Mouse (Mus musculus) MEL (cell line): ENCODE measurements around the gene Synrg.
A peak's percentile ranks its signal among the peaks of the same experiment; 100 is the strongest.

Experiments
- CTCF ChIP-seq, 3 experiments: IDR thresholded peaks in 2 of 3; conservative IDR thresholded peaks in 1 of 3; 2 replicates each; pipeline ENCODE4 v1.5.1; 2011 to 2012; ENCODE audit warnings: low read length in 3 of 3, low read depth in 2 of 3, mild to moderate bottlenecking in 2 of 3, improper control_type of control experiment in 1 of 3, inconsistent platforms in 1 of 3, mixed read lengths in 1 of 3, moderate library complexity in 1 of 3; ENCODE audit not compliant: control insufficient read depth in 1 of 3, insufficient read depth in 1 of 3, poor library complexity in 1 of 3, severe bottlenecking in 1 of 3
- MAX ChIP-seq: IDR thresholded peaks from 2 replicates; pipeline ENCODE4 v1.6.1; 2011; ENCODE audit warnings: low read length, improper control_type of control experiment
- NELFE ChIP-seq: IDR thresholded peaks from 2 replicates; pipeline ENCODE4 v1.6.1; 2011; ENCODE audit warnings: low read depth, low read length, improper control_type of control experiment
- TBP ChIP-seq: IDR thresholded peaks from 2 replicates; pipeline ENCODE4 v1.8.0; 2011; ENCODE audit warnings: low read depth, low read length, improper control_type of control experiment

DNA sequence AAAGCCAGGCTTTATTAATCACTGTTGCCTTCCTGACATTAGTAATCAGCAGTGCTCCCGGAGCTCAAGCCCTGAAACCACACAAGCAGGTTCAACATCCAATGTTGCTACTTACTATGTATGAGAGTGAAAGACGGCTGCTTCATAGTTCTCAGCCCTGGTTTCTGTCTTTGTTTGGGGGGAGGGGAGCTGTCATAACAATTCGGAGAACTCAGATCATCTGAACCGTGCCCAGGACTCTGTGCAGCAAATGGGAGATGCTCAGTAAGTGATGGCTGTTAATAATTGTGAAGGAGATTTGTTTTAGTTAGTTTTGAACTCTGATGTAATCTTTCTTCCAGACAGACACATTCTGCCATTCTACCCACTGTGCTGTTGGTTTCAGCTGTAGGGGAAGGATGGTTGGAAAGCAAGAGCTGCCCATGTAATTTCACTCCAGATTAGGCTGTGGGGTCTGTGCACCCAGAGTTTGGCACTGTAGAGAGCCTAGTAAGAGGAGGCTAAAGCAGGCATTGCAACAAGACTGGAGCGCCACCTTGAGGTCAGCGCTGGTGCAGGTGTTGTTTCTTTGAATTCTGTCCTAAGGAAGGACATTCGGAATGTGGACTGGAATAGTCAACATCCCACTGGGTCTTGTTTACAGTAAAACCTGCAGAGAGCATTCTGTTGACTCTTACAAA is 28.1 kb upstream of the Synrg start:
- TF ChIP-seq TBP (no peak), MAX (no peak), CTCF (IDR thresholded peaks at IDR 0.05 in 2 of 3, conservative IDR thresholded peaks at IDR 0.05 in 1 of 3; ENCODE audit: control insufficient read depth in 1 of 3, insufficient read depth in 1 of 3, low read depth in 2 of 3, low read length in 3 of 3, poor library complexity in 1 of 3, severe bottlenecking in 1 of 3) (peak; percentile 95 to 97 (median 96)), NELFE (no peak)
